Mouse (Mus musculus): ENCODE results near the gene Itga8.

GRCm38 (mm10) chr2:12320914-12321313, 19.2 kb upstream of the Itga8 start:
- no peak for TF ChIP-seq CTCF (IDR thresholded peaks at IDR 0.05; ENCODE audit: control insufficient read depth, insufficient read depth, insufficient replicate concordance, low read depth, low read length)
- no peak for TF ChIP-seq POLR2A (IDR thresholded peaks at IDR 0.05; ENCODE audit: control insufficient read depth, low read depth, low read length)
